Mouse (Mus musculus) liver, embryonic 12.5 days (tissue): ENCODE measurements around the gene Tmem161b. TPM values are rescaled to one million over a fixed set of nuclear protein-coding genes. Genes with fewer than 3 reads are reported as not detected.

Experiments used
- ATAC-seq: fragments of 200-750 bp; cut with Nextera tagmentation; 2 replicates; pipeline ENCODE4 v1.8.0; 2017; ENCODE audit warnings: moderate number of reproducible peaks, mild to moderate bottlenecking, moderate library complexity
- H3K27ac ChIP-seq: fragments of 300-500 bp; sonication (generic); 2 replicates; pipeline ENCODE4 v1.5.1; 2016; ENCODE audit warnings: mild to moderate bottlenecking
- H3K27me3 ChIP-seq: fragments of 300-500 bp; sonication (generic); replicated peaks from 2 replicates; pipeline ENCODE4 v1.6.1; 2016; ENCODE audit warnings: mild to moderate bottlenecking, moderate library complexity
- H3K36me3 ChIP-seq: fragments of 300-500 bp; sonication (generic); 2 replicates; pipeline ENCODE4 v1.6.1; 2016; ENCODE audit warnings: mild to moderate bottlenecking, moderate library complexity
- H3K4me1 ChIP-seq: fragments of 300-500 bp; sonication (generic); 2 replicates; pipeline ENCODE4 v1.6.1; 2016
- H3K4me2 ChIP-seq: fragments of 300-500 bp; sonication (generic); 2 replicates; pipeline ENCODE4 v1.6.1; 2016; ENCODE audit warnings: mild to moderate bottlenecking, moderate library complexity
- H3K4me3 ChIP-seq: fragments of 300-500 bp; sonication (generic); 2 replicates; pipeline ENCODE4 v1.5.1; 2016; ENCODE audit warnings: mild to moderate bottlenecking, moderate library complexity
- H3K9ac ChIP-seq: fragments of 300-500 bp; sonication (generic); 2 replicates; pipeline ENCODE4 v1.6.1; 2016; ENCODE audit warnings: mild to moderate bottlenecking, moderate library complexity
- H3K9me3 ChIP-seq: fragments of 300-500 bp; sonication (generic); replicated peaks from 2 replicates; pipeline ENCODE4 v1.6.1; 2016; ENCODE audit warnings: mild to moderate bottlenecking, moderate library complexity
- WGBS: fragments of 180-500 bp; shearing (Covaris S2); methylation state at CpG from one replicate; pipeline ENCODE4 v1.1.7; 2016; ENCODE audit not compliant: insufficient replicate concordance; 5-methylcytosine and 5-hydroxymethylcytosine counted together
- microRNA-seq: library from miRNA; unstranded; fragments of <30 nt; microRNA quantifications from one replicate; pipeline ENCODE4, GENCODE M21; 2017
- polyA plus RNA-seq: library from polyadenylated mRNA; unstranded; fragments of >200 nt; fragmentation: Nextera tagmentation; extraction: Ambion mirVana; gene quantifications from 2 replicates; pipeline ENCODE4 v1.2.1, GENCODE M21; 2016

Tmem161b gene
- polyA plus RNA-seq, 1 experiment from 2014 or later: 8.7 TPM

GRCm38 (mm10) chr13:84280352-84280751, 58.3 kb downstream of the Tmem161b start:
- H3K27ac ChIP-seq: no peak overlapping the region
- H3K27me3 ChIP-seq: no peaks in the 10 kb centered on the region
- H3K36me3 ChIP-seq: peaks cover 15% of the 10 kb centered on the region
- no peak overlapping the region for H3K4me3 ChIP-seq
- 82% methylated on average over 4 of the region's 4 CpGs for WGBS
- H3K4me2 ChIP-seq: no peak overlapping the region
- no peaks in the 10 kb centered on the region for H3K9me3 ChIP-seq
- no peak overlapping the region for H3K9ac ChIP-seq
- ATAC-seq: no peak
- no peaks in the 10 kb centered on the region for H3K4me1 ChIP-seq

- Histone ChIP-seq H3K36me3 (peaks cover 12% of the 10 kb centered on the region), H3K4me2 (no peak overlapping the region)
Observed at GRCm38 (mm10) chr13:84282966-84283365, 60.9 kb downstream of the Tmem161b start.

GRCm38 (mm10) chr13:84284764-84285558, 62.9 kb downstream of the Tmem161b start:
- no peak for ATAC-seq
- Histone ChIP-seq H3K27me3 (no peaks in the 10 kb centered on the region), H3K9ac (no peak overlapping the region), H3K4me3 (no peak overlapping the region), H3K4me2 (no peak overlapping the region), H3K9me3 (no peaks in the 10 kb centered on the region), H3K27ac (no peak overlapping the region), H3K4me1 (no peaks in the 10 kb centered on the region), H3K36me3 (peaks cover 18% of the 10 kb centered on the region)
- WGBS: 61% methylated on average over 7 of the region's 7 CpGs

More at GRCm38 (mm10) chr13:84282966-84283365, 60.9 kb downstream of the Tmem161b start:
- Histone ChIP-seq H3K9ac (no peak overlapping the region), H3K9me3 (no peaks in the 10 kb centered on the region), H3K27me3 (no peaks in the 10 kb centered on the region), H3K4me3 (no peak overlapping the region), H3K4me1 (no peaks in the 10 kb centered on the region), H3K27ac (no peak overlapping the region)
- no peak for ATAC-seq

- no peak overlapping the region for H3K4me2 ChIP-seq
- H3K9ac ChIP-seq: no peak overlapping the region
- H3K36me3 ChIP-seq: peaks cover 21% of the 10 kb centered on the region
- H3K27ac ChIP-seq: no peak overlapping the region
- H3K27me3 ChIP-seq: no peaks in the 10 kb centered on the region
- WGBS: 90% methylated on average over 3 of the region's 3 CpGs
- H3K4me3 ChIP-seq: no peak overlapping the region
- no peak for ATAC-seq
- no peaks in the 10 kb centered on the region for H3K4me1 ChIP-seq
- H3K9me3 ChIP-seq: no peaks in the 10 kb centered on the region
Observed at GRCm38 (mm10) chr13:84285559-84285945, 63.5 kb downstream of the Tmem161b start.

GRCm38 (mm10) chr13:84299445-84300053, 77.5 kb downstream of the Tmem161b start:
- no peak overlapping the region for H3K4me3 ChIP-seq
- WGBS: 62% methylated on average over 2 of the region's 2 CpGs
- H3K36me3 ChIP-seq: peaks cover 25% of the 10 kb centered on the region
- H3K4me1 ChIP-seq: no peaks in the 10 kb centered on the region
- H3K27ac ChIP-seq: no peak overlapping the region
- no peaks in the 10 kb centered on the region for H3K9me3 ChIP-seq
- H3K4me2 ChIP-seq: no peak overlapping the region
- no peaks in the 10 kb centered on the region for H3K27me3 ChIP-seq
- no peak overlapping the region for H3K9ac ChIP-seq
- no peak for ATAC-seq

GRCm38 (mm10) chr13:84343272-84343671, 121.2 kb downstream of the Tmem161b start:
- peaks cover 67% of the 10 kb centered on the region for H3K27me3 ChIP-seq
- no peaks in the 10 kb centered on the region for H3K9me3 ChIP-seq
- WGBS: 10% methylated on average over 5 of the region's 5 CpGs

GRCm38 (mm10) chr13:84343691-84344495, 121.8 kb downstream of the Tmem161b start:
- Histone ChIP-seq H3K4me1 (0 out of 2 replicates have a peak, but pooled peaks cover 5% of the 10 kb centered on the region), H3K9ac (no peak overlapping the region), H3K4me2 (no peak overlapping the region), H3K9me3 (no peaks in the 10 kb centered on the region), H3K27me3 (peaks cover 73% of the 10 kb centered on the region), H3K27ac (no peak overlapping the region), H3K36me3 (no peaks in the 10 kb centered on the region), H3K4me3 (no peak overlapping the region)
- no peak for ATAC-seq
- WGBS: 8% methylated on average over 13 of the region's 13 CpGs

More at GRCm38 (mm10) chr13:84343272-84343671, 121.2 kb downstream of the Tmem161b start:
- Histone ChIP-seq H3K4me3 (no peak overlapping the region), H3K4me1 (0 out of 2 replicates have a peak, but pooled peaks cover 5% of the 10 kb centered on the region), H3K4me2 (no peak overlapping the region), H3K27ac (no peak overlapping the region), H3K36me3 (no peaks in the 10 kb centered on the region), H3K9ac (no peak overlapping the region)
- no peak for ATAC-seq

- no peak for ATAC-seq
- Histone ChIP-seq H3K4me1 (0 out of 2 replicates have a peak, but pooled peaks cover 5% of the 10 kb centered on the region), H3K9me3 (no peaks in the 10 kb centered on the region), H3K27me3 (peaks cover 81% of the 10 kb centered on the region), H3K9ac (no peak overlapping the region), H3K36me3 (no peaks in the 10 kb centered on the region), H3K27ac (no peak overlapping the region), H3K4me2 (no peak overlapping the region), H3K4me3 (no peak overlapping the region)
- 9% methylated on average over 7 of the region's 7 CpGs for WGBS
Observed at GRCm38 (mm10) chr13:84344711-84345110, 122.6 kb downstream of the Tmem161b start.

GRCm38 (mm10) chr13:84345114-84345513, 123.0 kb downstream of the Tmem161b start:
- 3% methylated on average over 8 of the region's 8 CpGs for WGBS
- 0 out of 2 replicates have a peak, but pooled peaks cover 5% of the 10 kb centered on the region for H3K4me1 ChIP-seq
- H3K36me3 ChIP-seq: no peaks in the 10 kb centered on the region
- ATAC-seq: no peak
- H3K9me3 ChIP-seq: no peaks in the 10 kb centered on the region
- H3K4me3 ChIP-seq: no peak overlapping the region
- peaks cover 84% of the 10 kb centered on the region for H3K27me3 ChIP-seq
- H3K9ac ChIP-seq: no peak overlapping the region
- no peak overlapping the region for H3K27ac ChIP-seq
- H3K4me2 ChIP-seq: no peak overlapping the region

Small RNA genes lying within 50 kb of the gene (microRNA-seq; reads per million reads assigned to microRNA genes)
- gene Gm24331: not detected
